Comparison of ENCODE assay signal across 28 mouse cellular contexts in the genomic region with DNA sequence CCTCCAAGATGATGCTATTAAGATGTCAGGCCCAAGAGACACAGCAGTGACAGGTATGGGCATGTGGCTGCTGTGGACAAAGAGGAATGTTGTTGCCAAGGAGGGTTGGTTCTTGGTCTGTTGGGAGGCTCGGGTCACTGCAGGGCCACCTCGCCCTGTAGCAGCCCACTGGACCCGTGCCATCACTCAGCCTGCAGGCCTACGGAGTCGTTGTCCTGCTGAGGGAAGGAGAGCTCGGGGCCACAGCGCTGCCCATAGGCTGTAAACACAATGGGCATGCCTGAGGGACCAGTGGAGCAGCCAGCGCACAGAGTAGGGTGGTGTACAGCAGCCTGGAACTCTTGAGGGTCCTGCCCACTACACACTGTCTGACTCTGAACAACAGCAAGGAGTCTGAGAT. TPM values are rescaled to one million over a fixed set of nuclear protein-coding genes. Genes with fewer than 3 reads are reported as not detected.
DNase-seq lines count a peak whose midpoint lies in the region; ATAC-seq and TF ChIP-seq lines count a peak whose summit lies in the region.
"Had no signal": no experiment of that assay in that cellular context is flagged by ENCODE, and none has a peak within 500 bp of the region (broad histone marks: within the 10 kb centered on the region; RNA-seq: fewer than 3 reads in every experiment).

No protein-coding gene starts in this region.

- H3K27me3 ChIP-seq in heart, embryonic 10.5 days (ENCODE audit: insufficient read depth, poor library complexity, severe bottlenecking) = peaks cover 24% of the 10 kb centered on the region; the same call in 1 of the 2 replicates
- no peaks in the 10 kb centered on the region for H3K27me3 ChIP-seq in lung, embryonic 14.5 days (ENCODE audit: insufficient read depth, low read length)
- H3K27me3 ChIP-seq in lung, postnatal 0 days (replicated peaks; ENCODE audit: insufficient read depth, low read length) = no peaks in the 10 kb centered on the region
- H3K27me3 ChIP-seq: embryonic facial prominence, embryonic 15.5 days; intestine, embryonic 15.5 days had no signal

- no peak overlapping the region for H3K9ac ChIP-seq in lung, embryonic 14.5 days
- H3K9ac ChIP-seq in lung, postnatal 0 days (replicated peaks; ENCODE audit: low read depth) = no peak overlapping the region
- H3K9ac ChIP-seq: embryonic facial prominence, embryonic 15.5 days; forebrain, postnatal 0 days; hindbrain, embryonic 13.5 days; intestine, embryonic 15.5 days had no signal

- H3K27ac ChIP-seq in heart, embryonic 10.5 days = no peak overlapping the region
- H3K27ac ChIP-seq in lung, embryonic 14.5 days (ENCODE audit: low read depth) = no peak overlapping the region
- H3K27ac ChIP-seq in lung, postnatal 0 days (ENCODE audit: low read length) = no peak overlapping the region
- H3K27ac ChIP-seq: embryonic facial prominence, embryonic 15.5 days; gastrocnemius, adult 2 months; hindbrain, embryonic 10.5 days; hindbrain, embryonic 13.5 days; intestine, embryonic 15.5 days had no signal

- no peak overlapping the region for H3K4me3 ChIP-seq in heart, embryonic 10.5 days
- no peak overlapping the region for H3K4me3 ChIP-seq in lung, embryonic 14.5 days (ENCODE audit: low read depth, low read length)
- no peak overlapping the region for H3K4me3 ChIP-seq in lung, postnatal 0 days (ENCODE audit: low read depth, low read length)
- H3K4me3 ChIP-seq: embryonic facial prominence, embryonic 15.5 days; gastrocnemius, adult 2 months; hindbrain, embryonic 10.5 days; hindbrain, embryonic 13.5 days; intestine, embryonic 15.5 days had no signal

- no peak for TF ChIP-seq CTCF in lung, embryonic 14.5 days (IDR thresholded peaks at IDR 0.05; ENCODE audit: low read depth)
- no peak for TF ChIP-seq CTCF in lung, postnatal 0 days (IDR thresholded peaks at IDR 0.05)

- H3K36me3 ChIP-seq in heart, embryonic 10.5 days = no peaks in the 10 kb centered on the region
- H3K36me3 ChIP-seq in lung, embryonic 14.5 days (ENCODE audit: insufficient read depth) = no peaks in the 10 kb centered on the region
- H3K36me3 ChIP-seq in lung, postnatal 0 days (ENCODE audit: insufficient read depth, low read length) = no peaks in the 10 kb centered on the region
- H3K36me3 ChIP-seq: embryonic facial prominence, embryonic 15.5 days; G1E; hindbrain, embryonic 10.5 days; hindbrain, embryonic 13.5 days; intestine, embryonic 15.5 days had no signal

- peak; percentile 42 for DNase-seq in adrenal gland, postnatal 14 days
- no peak for DNase-seq in adrenal gland, postnatal 25 days
- peak; percentile 64 for DNase-seq in heart, embryonic 10.5 days (ENCODE audit: low spot score)
- DNase-seq in heart, postnatal 10 days = no peak
- DNase-seq in lung, embryonic 14.5 days = peak; percentile 55
- DNase-seq in lung, postnatal 0 days (ENCODE audit: low spot score) = no peak
- DNase-seq in ovary, postnatal 36 days (ENCODE audit: low spot score) = peak; percentile 43
- DNase-seq in ovary, postnatal 14 days (ENCODE audit: low spot score) = no peak
- DNase-seq: adrenal gland, adult 8-10 months; B cell, adult 2 months; cerebellum, adult 11-12 months; cerebellum, adult 8-10 months; cerebellum, postnatal 10 days; cerebellum, postnatal 36 days; embryo, embryonic 11 days; forebrain, postnatal 0 days; gastrocnemius, adult 2 months; gastrocnemius, postnatal 14 days; heart, adult 18-20 months; heart, postnatal 36 days had no signal

- TF ChIP-seq EP300 in lung, postnatal 0 days (IDR thresholded peaks at IDR 0.05) = no peak

- no peak overlapping the region for H3K4me2 ChIP-seq in lung, embryonic 14.5 days
- H3K4me2 ChIP-seq in lung, postnatal 0 days (replicated peaks; ENCODE audit: low read depth, low read length) = no peak overlapping the region
- H3K4me2 ChIP-seq: embryonic facial prominence, embryonic 15.5 days; heart, embryonic 11.5 days; hindbrain, embryonic 13.5 days; intestine, embryonic 15.5 days had no signal

- H3K9me3 ChIP-seq in heart, embryonic 10.5 days = no peaks in the 10 kb centered on the region
- H3K9me3 ChIP-seq in lung, embryonic 14.5 days (ENCODE audit: low read depth, low read length) = no peaks in the 10 kb centered on the region
- H3K9me3 ChIP-seq in lung, postnatal 0 days (ENCODE audit: low read length) = no peaks in the 10 kb centered on the region
- H3K9me3 ChIP-seq: embryonic facial prominence, embryonic 15.5 days; G1E; hindbrain, embryonic 10.5 days; hindbrain, embryonic 13.5 days; intestine, embryonic 15.5 days had no signal

- intact Hi-C loops in heart, postnatal 10 days (cut with DNase I) = no loop called here

- no peaks in the 10 kb centered on the region for H3K4me1 ChIP-seq in heart, embryonic 10.5 days
- peaks cover 5% of the 10 kb centered on the region; the same call in 1 of the 2 replicates for H3K4me1 ChIP-seq in lung, embryonic 14.5 days (ENCODE audit: insufficient read depth)
- H3K4me1 ChIP-seq in lung, postnatal 0 days (ENCODE audit: insufficient read depth, low read depth, low read length) = no peaks in the 10 kb centered on the region

- ATAC-seq in lung, embryonic 14.5 days (ENCODE audit: insufficient read depth) = peak; percentile 65
- no peak; the same call in 1 of the 2 replicates for ATAC-seq in lung, postnatal 0 days
- ATAC-seq: forebrain, embryonic 14.5 days; forebrain, postnatal 0 days; hindbrain, embryonic 16.5 days; intestine, embryonic 15.5 days had no signal

- 73% methylated on average over 8 of the region's 8 CpGs for WGBS in heart, embryonic 10.5 days
- WGBS in lung, embryonic 14.5 days = 55% methylated on average over 8 of the region's 8 CpGs
- WGBS in lung, postnatal 0 days = 45% methylated on average over 8 of the region's 8 CpGs

RNA-seq across cellular contexts. Expression of a gene that starts 7.4 kb away (rescaled TPM):
- 5.5 and 7.4 TPM in 2 replicates for total RNA-seq in adrenal gland, postnatal 14 days (2021)
- 5.5 and 7.3 TPM in 2 replicates for total RNA-seq in adrenal gland, postnatal 25 days (2021)
- polyA plus RNA-seq in heart, embryonic 10.5 days (2016; fragmentation: Nextera tagmentation; extraction: Ambion mirVana) = 1.2 TPM in 2 replicates
- 1 to 10 TPM; 4.1 to 4.5 TPM for total RNA-seq in heart, postnatal 10 days (2021)
- 2.5 and 3.4 TPM in 2 replicates for polyA plus RNA-seq in lung, embryonic 14.5 days (2014; fragmentation: Nextera tagmentation; extraction: Ambion mirVana)
- polyA plus RNA-seq in lung, postnatal 0 days (2015; fragmentation: Nextera tagmentation; extraction: Ambion mirVana) = 1.2 and 1.4 TPM in 2 replicates
- polyA plus RNA-seq: G1E had no signal

Comparison
In these comparisons a context has a peak if more than half of its experiments do, and no peak if none do; other contexts are left out.
1. DNase-seq: peak in adrenal gland, postnatal 14 days (single experiment), heart, embryonic 10.5 days (single experiment), lung, embryonic 14.5 days (single experiment) and ovary, postnatal 36 days (single experiment); none in adrenal gland, postnatal 25 days (single experiment), heart, postnatal 10 days (0 of 2), lung, postnatal 0 days (single experiment) and ovary, postnatal 14 days (single experiment).